20 mouse cellular contexts compared by ENCODE assay signal in genomic region chr3:152403827-152404226, GRCm38 (mm10). TPM values are rescaled to one million over a fixed set of nuclear protein-coding genes. Genes with fewer than 3 reads are reported as not detected.
A peak's percentile ranks its signal among the peaks of the same experiment; 100 is the strongest.
DNase-seq lines count a peak whose midpoint lies in the region; ATAC-seq and TF ChIP-seq lines count a peak whose summit lies in the region.
"Had no signal": no experiment of that assay in that cellular context is flagged by ENCODE, and none has a peak within 500 bp of the region (broad histone marks: within the 10 kb centered on the region; RNA-seq: fewer than 3 reads in every experiment).

No protein-coding gene starts in this region.

- H3K4me3 ChIP-seq in layer of hippocampus, adult 2 months: no peak overlapping the region
- no peak overlapping the region for H3K4me3 ChIP-seq in kidney, adult 2 months (ENCODE audit: insufficient read depth, low read depth, low read length)
- H3K4me3 ChIP-seq in kidney, postnatal 0 days (replicated peaks; ENCODE audit: low read depth, low read length): no peak overlapping the region
- H3K4me3 ChIP-seq in forebrain, embryonic 13.5 days: no peak overlapping the region
- H3K4me3 ChIP-seq: forebrain, embryonic 12.5 days; heart, embryonic 10.5 days; hindbrain, embryonic 13.5 days; neural tube, embryonic 15.5 days had no signal

- no peaks in the 10 kb centered on the region for H3K9me3 ChIP-seq in kidney, postnatal 0 days (replicated peaks; ENCODE audit: low read length)
- no peaks in the 10 kb centered on the region for H3K9me3 ChIP-seq in forebrain, embryonic 13.5 days (replicated peaks)
- H3K9me3 ChIP-seq: forebrain, embryonic 12.5 days; heart, embryonic 10.5 days; hindbrain, embryonic 13.5 days; neural tube, embryonic 15.5 days had no signal

- peak; percentile 34; the same call in 1 of the 2 replicates for ATAC-seq in kidney, postnatal 0 days (replicated peaks; ENCODE audit: low FRiP score, low read depth)
- ATAC-seq in forebrain, embryonic 13.5 days: no peak
- ATAC-seq: inflammation-experienced regulatory T-cells, adult 6 months; midbrain, embryonic 16.5 days had no signal

- DNase-seq in layer of hippocampus, adult 2 months (ENCODE audit: low spot score in 2 of 2): no peak
- no peak for DNase-seq in layer of hippocampus, postnatal 36 days
- peak; percentile 86 for DNase-seq in kidney, adult 2 months
- DNase-seq in kidney, postnatal 0 days (ENCODE audit: low spot score): peak; percentile 49
- DNase-seq in yolk sac, embryonic 10.5 days (ENCODE audit: low spot score): peak; percentile 34
- DNase-seq in left cerebral cortex, postnatal 14 days (ENCODE audit: low spot score in 2 of 2): no peak
- DNase-seq: adrenal gland, adult 8-10 months; cerebellum, adult 9-10 months; left cerebral cortex, postnatal 4 days; lung, adult 18-20 months; lung, postnatal 36 days; right cerebral cortex, postnatal 25 days; thymus, postnatal 36 days had no signal

- no peak for TF ChIP-seq CTCF in layer of hippocampus, adult 2 months (conservative IDR thresholded peaks at IDR 0.05)
- no peak for TF ChIP-seq CTCF in kidney, adult 2 months (conservative IDR thresholded peaks at IDR 0.05; ENCODE audit: insufficient read depth, insufficient read length, low read depth, low read length)
- no peak for TF ChIP-seq CTCF in kidney, postnatal 0 days (IDR thresholded peaks at IDR 0.05; ENCODE audit: low read depth)

- no peaks in the 10 kb centered on the region for H3K27me3 ChIP-seq in kidney, adult 2 months (replicated peaks; ENCODE audit: control insufficient read depth, insufficient read depth, low read length)
- H3K27me3 ChIP-seq in kidney, postnatal 0 days (ENCODE audit: insufficient read depth, low read length): no peaks in the 10 kb centered on the region
- no peaks in the 10 kb centered on the region for H3K27me3 ChIP-seq in forebrain, embryonic 13.5 days
- H3K27me3 ChIP-seq: forebrain, embryonic 12.5 days; hindbrain, embryonic 13.5 days; neural tube, embryonic 15.5 days had no signal

- 39% methylated on average over 2 of the region's 2 CpGs for WGBS in kidney, adult 2 months
- WGBS in kidney, postnatal 0 days: 45% methylated on average over 2 of the region's 2 CpGs
- WGBS in forebrain, embryonic 13.5 days: 72% methylated on average over 2 of the region's 2 CpGs

- peak overlapping the region; percentile 87; the same call in 1 of the 2 replicates for H3K27ac ChIP-seq in layer of hippocampus, adult 2 months
- peak overlapping the region; percentile 98 for H3K27ac ChIP-seq in kidney, adult 2 months (ENCODE audit: insufficient read depth, low read depth, low read length)
- H3K27ac ChIP-seq in kidney, postnatal 0 days: peak overlapping the region; percentile 70
- no peak overlapping the region for H3K27ac ChIP-seq in forebrain, embryonic 13.5 days
- H3K27ac ChIP-seq: forebrain, embryonic 12.5 days; heart, embryonic 10.5 days; hindbrain, embryonic 13.5 days; neural tube, embryonic 15.5 days had no signal

- intact Hi-C loops in left cerebral cortex, postnatal 14 days (cut with DNase I): no loop called here

- no peak for TF ChIP-seq POLR2A in kidney, adult 2 months (IDR thresholded peaks at IDR 0.05; ENCODE audit: low read depth, low read length)

- peaks cover 54% of the 10 kb centered on the region for H3K4me1 ChIP-seq in kidney, adult 2 months (ENCODE audit: control insufficient read depth, insufficient read depth, low read length)
- peaks cover 33% of the 10 kb centered on the region for H3K4me1 ChIP-seq in kidney, postnatal 0 days (replicated peaks; ENCODE audit: insufficient read depth, low read length)
- 0 out of 2 replicates have a peak, but pooled peaks cover 5% of the 10 kb centered on the region for H3K4me1 ChIP-seq in forebrain, embryonic 13.5 days

- H3K9ac ChIP-seq in kidney, postnatal 0 days (ENCODE audit: low read depth, low read length): no peak overlapping the region
- no peak overlapping the region for H3K9ac ChIP-seq in forebrain, embryonic 13.5 days
- H3K9ac ChIP-seq: forebrain, embryonic 12.5 days; hindbrain, embryonic 13.5 days; neural tube, embryonic 15.5 days had no signal

- H3K4me2 ChIP-seq in kidney, postnatal 0 days (ENCODE audit: low read length): no peak overlapping the region
- H3K4me2 ChIP-seq in forebrain, embryonic 13.5 days: no peak overlapping the region
- H3K4me2 ChIP-seq: forebrain, embryonic 12.5 days; hindbrain, embryonic 13.5 days; neural tube, embryonic 15.5 days had no signal

- no peaks in the 10 kb centered on the region for H3K36me3 ChIP-seq in kidney, adult 2 months (ENCODE audit: control insufficient read depth, insufficient read depth, low read length)
- no peaks in the 10 kb centered on the region for H3K36me3 ChIP-seq in kidney, postnatal 0 days (ENCODE audit: insufficient read depth, low read length)
- H3K36me3 ChIP-seq in forebrain, embryonic 13.5 days (ENCODE audit: poor library complexity, severe bottlenecking): no peaks in the 10 kb centered on the region
- H3K36me3 ChIP-seq: forebrain, embryonic 12.5 days; hindbrain, embryonic 13.5 days; neural tube, embryonic 15.5 days had no signal

RNA-seq across cellular contexts. Expression of gene Zzz3, which starts 8.6 kb away (rescaled TPM):
- 10 to 100 TPM; 45.3 to 45.7 TPM for total RNA-seq in layer of hippocampus, adult 2 months (2021)
- total RNA-seq in layer of hippocampus, postnatal 36 days (2021): 10 to 100 TPM; 46.1 to 48.2 TPM
- 19.1 and 19.5 TPM in 2 replicates for polyA plus RNA-seq in kidney, adult 2 months (2012; rRNA removed)
- 44.4 and 46.3 TPM in 2 replicates for polyA plus RNA-seq in kidney, postnatal 0 days (2015; fragmentation: Nextera tagmentation; extraction: Ambion mirVana)
- polyA plus RNA-seq in forebrain, embryonic 13.5 days (2015; fragmentation: Nextera tagmentation; extraction: Ambion mirVana): 39.4 and 46.6 TPM in 2 replicates
- total RNA-seq in left cerebral cortex, postnatal 14 days (2021): 10 to 100 TPM; 29.3 to 30.8 TPM

RNA-seq across cellular contexts. Expression of gene Usp33, which starts 57.5 kb away (rescaled TPM):
- 100 to 1,000 TPM; 129 to 130 TPM for total RNA-seq in layer of hippocampus, adult 2 months (2021)
- 100 to 1,000 TPM; 127 to 132 TPM for total RNA-seq in layer of hippocampus, postnatal 36 days (2021)
- polyA plus RNA-seq in kidney, adult 2 months (2012; rRNA removed): 21.0 and 23.7 TPM in 2 replicates
- polyA plus RNA-seq in kidney, postnatal 0 days (2015; fragmentation: Nextera tagmentation; extraction: Ambion mirVana): 30.5 and 30.7 TPM in 2 replicates
- 64.7 and 69.5 TPM in 2 replicates for polyA plus RNA-seq in forebrain, embryonic 13.5 days (2015; fragmentation: Nextera tagmentation; extraction: Ambion mirVana)
- 100 to 1,000 TPM; 123 to 127 TPM for total RNA-seq in left cerebral cortex, postnatal 14 days (2021)

Comparison
In these comparisons a context has a peak if more than half of its experiments do, and no peak if none do; other contexts are left out.
1. DNase-seq: peak in kidney, adult 2 months (single experiment), kidney, postnatal 0 days (single experiment) and yolk sac, embryonic 10.5 days (single experiment); none in layer of hippocampus, adult 2 months (0 of 2), layer of hippocampus, postnatal 36 days (0 of 2) and left cerebral cortex, postnatal 14 days (0 of 2).